Mouse (Mus musculus): ENCODE measurements at regions not wholly inside any gene's neighbourhood (a gene's known extent, or its start where the extent isn't known, plus 50 kb on each side); places are given as distances from the start of the nearest gene placed in this dataset.

GRCm38 (mm10) chr5:45295134-45295533, 154.9 kb downstream of the Qdpr start:
- no peak for TF ChIP-seq CTCF (IDR thresholded peaks at IDR 0.05; ENCODE audit: borderline replicate concordance, insufficient read depth, low read length)
- TF ChIP-seq POLR2A (IDR thresholded peaks at IDR 0.05; ENCODE audit: low read depth, low read length) = no peak

Measured in embryonic fibroblast, embryonic 13.5 days (primary cell).